Mouse (Mus musculus) spleen, adult 2 months (tissue): Measurements from ENCODE around the gene Tal1.

Experiments used
- CTCF ChIP-seq: fragments of 200-500 bp; IDR thresholded peaks from 2 replicates; pipeline ENCODE4 v1.5.1; 2011; ENCODE audit warnings: mild to moderate bottlenecking, inconsistent platforms; ENCODE audit not compliant: insufficient read depth, insufficient read length, insufficient replicate concordance; ENCODE audit errors: extremely low read depth
- POLR2A ChIP-seq: fragments of 200-500 bp; IDR thresholded peaks from 2 replicates; pipeline ENCODE4 v1.6.1; 2011; ENCODE audit warnings: low read depth, low read length, inconsistent platforms

- no peak for TF ChIP-seq CTCF
- no peak for TF ChIP-seq POLR2A
Observed at GRCm38 (mm10) chr4:115071668-115072067, 15.4 kb downstream of the Tal1 start.
